ENCODE assay signal across 29 mouse cellular contexts in the genomic region with DNA sequence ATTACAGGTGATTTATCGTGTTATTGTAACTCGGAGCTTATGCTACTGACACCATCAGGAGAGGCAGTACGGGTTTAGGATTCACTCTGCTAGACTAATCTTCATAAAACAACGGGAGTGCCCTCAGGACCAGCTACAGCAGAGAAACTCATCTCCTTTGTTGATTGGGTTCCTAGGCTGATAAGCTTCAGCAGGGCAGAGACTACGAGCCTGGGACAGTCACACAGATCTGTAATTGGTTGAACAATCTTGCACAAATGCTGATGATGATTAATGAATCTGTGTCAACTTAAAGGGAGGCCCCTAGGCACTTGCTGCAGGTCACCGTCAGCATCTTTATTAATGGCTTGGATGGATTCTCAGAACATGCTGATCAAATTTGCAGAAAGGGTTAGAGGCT. TPM values are rescaled to one million over a fixed set of nuclear protein-coding genes. Genes with fewer than 3 reads are reported as not detected.
DNase-seq lines count a peak whose midpoint lies in the region; ATAC-seq and TF ChIP-seq lines count a peak whose summit lies in the region.
"Had no signal": no experiment of that assay in that cellular context is flagged by ENCODE, and none has a peak within 500 bp of the region (broad histone marks: within the 10 kb centered on the region; RNA-seq: fewer than 3 reads in every experiment).

No protein-coding gene starts in this region.

- TF ChIP-seq POLR2A in brain, embryonic 14.5 days (IDR thresholded peaks at IDR 0.05; ENCODE audit: borderline replicate concordance, extremely low read depth, insufficient read depth, insufficient read length, poor library complexity, severe bottlenecking) = no peak
- no peak for TF ChIP-seq POLR2A in kidney, adult 2 months (IDR thresholded peaks at IDR 0.05; ENCODE audit: low read depth, low read length)

- H3K9ac ChIP-seq in hindbrain, embryonic 11.5 days (ENCODE audit: low read depth, low read length) = no peak overlapping the region
- H3K9ac ChIP-seq in hindbrain, embryonic 14.5 days = no peak overlapping the region
- no peak overlapping the region for H3K9ac ChIP-seq in neural tube, embryonic 14.5 days (replicated peaks; ENCODE audit: low read depth, low read length)
- H3K9ac ChIP-seq: embryonic facial prominence, embryonic 15.5 days; forebrain, embryonic 12.5 days; heart, embryonic 15.5 days had no signal

- H3K9me3 ChIP-seq in hindbrain, embryonic 11.5 days (ENCODE audit: control insufficient read depth, low read length) = no peaks in the 10 kb centered on the region
- H3K9me3 ChIP-seq in hindbrain, embryonic 10.5 days = no peaks in the 10 kb centered on the region
- no peaks in the 10 kb centered on the region for H3K9me3 ChIP-seq in hindbrain, embryonic 14.5 days (ENCODE audit: control insufficient read depth, low read length)
- H3K9me3 ChIP-seq in neural tube, embryonic 14.5 days (ENCODE audit: control insufficient read depth, low read length) = no peaks in the 10 kb centered on the region
- H3K9me3 ChIP-seq: embryonic facial prominence, embryonic 15.5 days; forebrain, embryonic 12.5 days; G1E; heart, embryonic 15.5 days had no signal

- DNase-seq in hindbrain, embryonic 11.5 days (ENCODE audit: low spot score) = peak; percentile 14
- no peak for DNase-seq in hindbrain, embryonic 10.5 days (ENCODE audit: low spot score)
- DNase-seq in brain, embryonic 14.5 days (ENCODE audit: low read depth) = peak; percentile 16
- DNase-seq in hindbrain, embryonic 14.5 days (ENCODE audit: low spot score) = no peak
- DNase-seq in kidney, adult 2 months = no peak
- no peak for DNase-seq in layer of hippocampus, adult 18-20 months (ENCODE audit: low spot score in 2 of 2)
- DNase-seq: adrenal gland, adult 8-10 months; adrenal gland, postnatal 36 days; B cell, adult 2 months; cerebellum, adult 11 months; cerebellum, adult 8-10 months; cerebellum, postnatal 14 days; embryo, embryonic 11 days; gastrocnemius, postnatal 10 days; heart, adult 2 months; heart, postnatal 14 days had no signal

- peak; percentile 19; the same call in 1 of the 2 replicates for ATAC-seq in hindbrain, embryonic 11.5 days (ENCODE audit: low FRiP score)
- 0 out of 2 replicates have a peak, but pooled peaks have one; percentile 37 for ATAC-seq in hindbrain, embryonic 14.5 days (ENCODE audit: low FRiP score)
- ATAC-seq in neural tube, embryonic 14.5 days (ENCODE audit: low read depth) = peak; percentile 61
- ATAC-seq: CD4-positive, CD25-positive, alpha-beta regulatory T cell, adult 4 months; forebrain, embryonic 16.5 days had no signal

- no peaks in the 10 kb centered on the region for H3K36me3 ChIP-seq in hindbrain, embryonic 11.5 days (ENCODE audit: control insufficient read depth, insufficient read depth, low read length)
- H3K36me3 ChIP-seq in hindbrain, embryonic 10.5 days = no peaks in the 10 kb centered on the region
- H3K36me3 ChIP-seq in hindbrain, embryonic 14.5 days (replicated peaks; ENCODE audit: control insufficient read depth, insufficient read depth) = no peaks in the 10 kb centered on the region
- H3K36me3 ChIP-seq in neural tube, embryonic 14.5 days (ENCODE audit: control insufficient read depth, insufficient read depth, low read length) = no peaks in the 10 kb centered on the region
- no peaks in the 10 kb centered on the region for H3K36me3 ChIP-seq in kidney, adult 2 months (ENCODE audit: control insufficient read depth, insufficient read depth, low read length)
- H3K36me3 ChIP-seq: embryonic facial prominence, embryonic 15.5 days; forebrain, embryonic 12.5 days; G1E; heart, embryonic 15.5 days had no signal

- no peaks in the 10 kb centered on the region for H3K27me3 ChIP-seq in hindbrain, embryonic 11.5 days (ENCODE audit: control insufficient read depth, insufficient read depth, low read length)
- H3K27me3 ChIP-seq in hindbrain, embryonic 10.5 days (ENCODE audit: insufficient read depth, poor library complexity, severe bottlenecking) = no peaks in the 10 kb centered on the region
- no peaks in the 10 kb centered on the region for H3K27me3 ChIP-seq in hindbrain, embryonic 14.5 days (ENCODE audit: control insufficient read depth, insufficient read depth, low read length)
- no peaks in the 10 kb centered on the region for H3K27me3 ChIP-seq in neural tube, embryonic 14.5 days (ENCODE audit: control insufficient read depth, insufficient read depth, low read length)
- H3K27me3 ChIP-seq in kidney, adult 2 months (replicated peaks; ENCODE audit: control insufficient read depth, insufficient read depth, low read length) = no peaks in the 10 kb centered on the region
- H3K27me3 ChIP-seq: embryonic facial prominence, embryonic 15.5 days; forebrain, embryonic 12.5 days; heart, embryonic 15.5 days had no signal

- WGBS in hindbrain, embryonic 11.5 days = 65% methylated on average over 6 of the region's 6 CpGs
- 78% methylated on average over 6 of the region's 6 CpGs for WGBS in hindbrain, embryonic 10.5 days
- WGBS in hindbrain, embryonic 14.5 days = 54% methylated on average over 6 of the region's 6 CpGs
- 56% methylated on average over 6 of the region's 6 CpGs for WGBS in neural tube, embryonic 14.5 days
- 49% methylated on average over 6 of the region's 6 CpGs for WGBS in kidney, adult 2 months

- no peak overlapping the region for H3K4me2 ChIP-seq in hindbrain, embryonic 11.5 days (replicated peaks; ENCODE audit: low read depth, low read length)
- no peak overlapping the region for H3K4me2 ChIP-seq in hindbrain, embryonic 14.5 days (replicated peaks)
- H3K4me2 ChIP-seq in neural tube, embryonic 14.5 days (ENCODE audit: low read depth, low read length) = no peak overlapping the region
- H3K4me2 ChIP-seq: embryonic facial prominence, embryonic 15.5 days; forebrain, embryonic 12.5 days; heart, embryonic 11.5 days; heart, embryonic 15.5 days had no signal

- no peak for TF ChIP-seq CTCF in brain, embryonic 14.5 days (IDR thresholded peaks at IDR 0.05; ENCODE audit: borderline replicate concordance, extremely low read depth, insufficient read depth, insufficient read length)
- no peak for TF ChIP-seq CTCF in kidney, adult 2 months (conservative IDR thresholded peaks at IDR 0.05; ENCODE audit: insufficient read depth, insufficient read length, low read depth, low read length)

- no peak overlapping the region for H3K4me3 ChIP-seq in hindbrain, embryonic 11.5 days (ENCODE audit: low read depth, low read length)
- no peak overlapping the region for H3K4me3 ChIP-seq in hindbrain, embryonic 10.5 days
- H3K4me3 ChIP-seq in hindbrain, embryonic 14.5 days (replicated peaks; ENCODE audit: low read length) = no peak overlapping the region
- no peak overlapping the region for H3K4me3 ChIP-seq in neural tube, embryonic 14.5 days (ENCODE audit: low read depth, low read length)
- no peak overlapping the region for H3K4me3 ChIP-seq in kidney, adult 2 months (ENCODE audit: insufficient read depth, low read depth, low read length)
- H3K4me3 ChIP-seq: embryonic facial prominence, embryonic 15.5 days; erythroblast, embryonic 14.5 days; forebrain, embryonic 12.5 days; heart, adult 2 months; heart, embryonic 15.5 days had no signal

- H3K4me1 ChIP-seq in hindbrain, embryonic 11.5 days (replicated peaks; ENCODE audit: control insufficient read depth, insufficient read depth, low read length) = no peaks in the 10 kb centered on the region
- no peaks in the 10 kb centered on the region; the same call in 1 of the 2 replicates for H3K4me1 ChIP-seq in hindbrain, embryonic 10.5 days (replicated peaks)
- H3K4me1 ChIP-seq in hindbrain, embryonic 14.5 days (replicated peaks; ENCODE audit: control insufficient read depth, insufficient read depth, low read length) = 0 out of 2 replicates have a peak, but pooled peaks cover 5% of the 10 kb centered on the region
- no peaks in the 10 kb centered on the region for H3K4me1 ChIP-seq in neural tube, embryonic 14.5 days (ENCODE audit: control insufficient read depth, insufficient read depth, low read length)
- H3K4me1 ChIP-seq in kidney, adult 2 months (ENCODE audit: control insufficient read depth, insufficient read depth, low read length) = no peaks in the 10 kb centered on the region
- H3K4me1 ChIP-seq: embryonic facial prominence, embryonic 15.5 days; forebrain, embryonic 12.5 days had no signal

- H3K27ac ChIP-seq in hindbrain, embryonic 11.5 days (ENCODE audit: low read depth, low read length) = no peak overlapping the region
- H3K27ac ChIP-seq in hindbrain, embryonic 10.5 days = no peak overlapping the region
- peak overlapping the region; percentile 38; the same call in 1 of the 2 replicates for H3K27ac ChIP-seq in hindbrain, embryonic 14.5 days
- no peak overlapping the region; the same call in 1 of the 2 replicates for H3K27ac ChIP-seq in neural tube, embryonic 14.5 days (ENCODE audit: low read depth, low read length)
- no peak overlapping the region for H3K27ac ChIP-seq in kidney, adult 2 months (ENCODE audit: insufficient read depth, low read depth, low read length)
- H3K27ac ChIP-seq: embryonic facial prominence, embryonic 15.5 days; forebrain, embryonic 12.5 days; heart, adult 2 months; heart, embryonic 15.5 days had no signal

RNA-seq across cellular contexts. Expression of gene Gja8, which starts 52.6 kb away (rescaled TPM):
- not detected in 2 replicates for polyA plus RNA-seq in hindbrain, embryonic 11.5 days (2014; fragmentation: Nextera tagmentation; extraction: Ambion mirVana)
- not detected in 2 replicates for polyA plus RNA-seq in hindbrain, embryonic 10.5 days (2016; fragmentation: Nextera tagmentation; extraction: Ambion mirVana)
- polyA plus RNA-seq in brain, embryonic 14.5 days (2012; rRNA removed) = not detected in 2 replicates
- 0.04 TPM in 1 of 2 replicates, not detected in the other for polyA plus RNA-seq in hindbrain, embryonic 14.5 days (2014; fragmentation: Nextera tagmentation; extraction: Ambion mirVana)
- 0.03 and 0.05 TPM in 2 replicates for polyA plus RNA-seq in neural tube, embryonic 14.5 days (2014; fragmentation: Nextera tagmentation; extraction: Ambion mirVana)
- 0.01 TPM in 1 of 2 replicates, not detected in the other for polyA plus RNA-seq in kidney, adult 2 months (2012; rRNA removed)
- not detected for total RNA-seq in layer of hippocampus, adult 18-20 months (2021)
- total RNA-seq: adrenal gland, adult 8-10 months; adrenal gland, postnatal 36 days; common myeloid progenitor, adult 5-6 weeks; gastrocnemius, postnatal 10 days; gastrocnemius, postnatal 4 days; heart, adult 2 months; heart, postnatal 14 days; hematopoietic stem cell, adult 5-6 weeks had no signal
- polyA plus RNA-seq: CD4-positive, CD25-positive, alpha-beta regulatory T cell, adult 4 months; erythroblast, embryonic 14.5 days; forebrain, embryonic 12.5 days; forebrain, embryonic 16.5 days; frontal cortex, adult 2 months; G1E; heart, adult 2 months; heart, embryonic 11.5 days; heart, embryonic 15.5 days had no signal

Comparison
In these comparisons a context has a peak if more than half of its experiments do, and no peak if none do; other contexts are left out.
1. DNase-seq: peak in hindbrain, embryonic 11.5 days (single experiment) and brain, embryonic 14.5 days (single experiment); none in hindbrain, embryonic 10.5 days (single experiment), hindbrain, embryonic 14.5 days (single experiment), kidney, adult 2 months (single experiment) and layer of hippocampus, adult 18-20 months (0 of 2).
2. Peak in every context shown above with its lines, with median percentiles within 50 percentile points of each other: ATAC-seq.